Mouse (Mus musculus): ENCODE data around the gene Snrpd3. TPM values are rescaled to one million over a fixed set of nuclear protein-coding genes. Genes with fewer than 3 reads are reported as not detected.

Snrpd3 gene
- total RNA-seq, 2 experiments from 2014 or later: 56.0 to 68.3 TPM

DNA sequence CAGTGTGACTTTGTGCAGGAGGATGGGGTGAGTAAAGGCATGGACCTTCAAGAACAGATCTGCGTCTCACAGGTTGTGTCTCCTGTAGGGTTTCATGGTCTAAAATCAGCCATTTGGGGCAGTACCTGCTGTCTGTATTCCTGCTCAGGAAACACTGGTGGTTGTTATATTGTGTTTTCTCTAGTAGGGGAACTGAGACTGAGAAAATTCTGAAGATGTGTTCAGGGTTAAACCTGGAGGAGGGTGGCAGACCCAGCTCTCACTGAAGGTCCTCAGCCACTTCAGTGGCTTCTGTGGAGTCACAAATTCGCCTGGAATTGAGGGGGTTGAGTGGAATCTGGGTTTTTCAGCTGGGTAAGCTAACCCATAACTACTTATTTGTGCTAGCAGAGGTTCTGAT is 13.0 kb downstream of the Snrpd3 start:
- intact Hi-C loops (cut with DNase I): no loop called here

DNA sequence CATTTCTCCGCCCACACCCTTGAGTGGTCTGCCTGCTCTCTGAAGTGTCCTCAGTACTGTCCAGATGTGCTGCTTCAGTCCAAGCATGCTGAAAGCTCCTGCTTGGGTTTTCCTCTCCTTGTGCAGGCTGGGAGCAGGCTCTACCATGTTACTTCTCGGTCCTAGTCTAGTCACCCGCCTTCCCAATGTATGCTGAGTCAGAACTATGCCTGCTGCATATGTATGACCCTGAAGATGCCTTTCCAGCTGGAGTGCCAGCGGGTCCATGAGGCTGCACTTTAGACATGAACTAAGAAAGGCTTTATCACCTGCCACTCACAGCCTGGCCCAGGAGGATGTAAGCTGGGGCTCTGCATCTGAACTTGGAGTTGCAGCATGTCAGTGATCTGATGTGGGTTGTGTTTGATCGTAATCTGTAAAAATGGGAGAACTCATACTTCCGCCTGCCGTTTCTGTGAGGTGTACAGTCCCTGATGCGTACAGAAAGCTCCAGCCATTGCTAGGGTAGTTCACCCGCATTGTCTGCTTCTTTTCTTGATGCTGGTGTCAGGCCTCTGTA is 14.3 kb downstream of the Snrpd3 start:
- intact Hi-C loops (cut with DNase I): no loop called here

More for the DNA sequence above, 13.0 kb downstream of the Snrpd3 start:
- DNase-seq: no peak

DNA sequence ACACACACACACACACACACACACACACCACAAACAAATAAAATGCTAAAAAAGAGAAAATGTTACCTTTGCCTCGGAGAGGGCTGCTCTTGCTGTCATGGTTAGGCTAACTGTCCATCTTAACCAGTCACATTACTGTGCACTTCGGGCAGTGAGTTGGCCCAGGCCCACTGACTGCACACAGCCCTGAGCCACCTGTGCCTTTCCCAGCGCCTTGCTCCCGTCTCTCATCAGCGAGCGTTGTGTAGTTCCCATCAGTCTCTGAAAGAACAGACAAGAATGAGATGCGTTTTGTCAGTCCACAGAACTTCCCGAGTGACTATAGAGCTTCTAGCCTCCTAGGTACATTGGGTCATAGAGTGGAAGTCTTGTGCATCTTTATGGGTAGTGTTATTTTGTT is 16.9 kb downstream of the Snrpd3 start:
- intact Hi-C loops (cut with DNase I): no loop called here
- no peak for DNase-seq

More for the DNA sequence above, 14.3 kb downstream of the Snrpd3 start:
- DNase-seq: no peak

DNA sequence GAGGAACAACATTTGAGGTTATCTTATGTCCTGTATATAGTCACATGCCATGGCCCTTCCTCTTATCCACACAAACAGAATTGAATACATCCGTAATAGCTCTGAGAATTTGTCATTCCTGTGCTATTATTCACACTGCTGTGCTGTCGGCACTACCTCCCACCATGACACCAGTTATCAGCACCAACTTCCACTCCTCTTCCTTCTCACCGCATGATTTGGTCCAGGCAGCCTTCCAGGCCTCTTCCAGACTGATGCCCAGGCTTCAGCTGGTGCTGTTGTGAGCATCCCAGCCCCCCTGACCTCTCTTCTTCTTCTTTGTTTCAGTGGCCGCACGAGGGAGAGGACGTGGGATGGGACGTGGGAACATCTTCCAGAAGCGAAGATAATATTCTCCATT is 17.6 kb downstream of the Snrpd3 start:
- intact Hi-C loops (cut with DNase I): no loop called here
- peak; percentile 39 to 49 for DNase-seq

DNA sequence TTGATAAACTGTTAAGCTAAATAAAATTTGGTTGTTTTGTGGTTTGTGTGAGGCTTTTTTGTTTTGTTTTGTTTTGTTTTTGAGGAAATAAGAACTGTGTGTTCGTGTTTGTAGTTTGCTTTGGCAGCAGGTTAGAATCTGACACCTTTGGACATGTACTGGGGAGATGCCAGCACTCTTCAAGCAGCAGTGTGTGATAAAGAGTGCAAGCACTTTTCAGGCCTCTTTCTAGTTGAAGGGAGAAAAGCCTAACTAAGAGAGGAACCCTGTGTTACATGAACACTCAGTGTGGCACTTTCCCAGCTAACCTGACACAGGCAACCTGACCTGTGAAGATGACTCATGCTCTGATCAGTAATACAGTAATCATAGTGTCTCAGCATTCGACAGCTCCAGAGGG is 18.1 kb downstream of the Snrpd3 start:
- intact Hi-C loops (cut with DNase I): no loop called here
- DNase-seq: peak in 1 of 2 experiments; percentile 28

DNA sequence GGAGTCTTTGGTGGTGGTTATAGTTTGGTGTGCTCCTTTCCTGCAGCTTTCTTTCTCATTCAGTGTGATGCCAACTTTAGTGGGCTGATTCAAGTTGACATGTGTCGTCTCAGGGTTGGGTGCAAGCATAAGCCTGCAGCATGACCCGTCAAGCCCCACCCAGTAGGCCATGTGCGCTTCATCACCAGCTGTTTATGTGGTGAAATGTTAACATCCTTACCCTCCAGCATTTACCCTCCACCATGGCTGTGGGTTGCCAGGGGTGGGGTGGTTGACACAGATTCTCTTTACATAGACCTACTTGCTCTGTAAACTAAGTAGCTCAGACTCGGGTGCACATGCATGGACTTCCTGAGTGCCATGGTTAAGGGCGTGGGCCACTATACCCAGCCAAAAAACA is 18.8 kb downstream of the Snrpd3 start:
- intact Hi-C loops (cut with DNase I): no loop called here
- no peak for DNase-seq

DNA sequence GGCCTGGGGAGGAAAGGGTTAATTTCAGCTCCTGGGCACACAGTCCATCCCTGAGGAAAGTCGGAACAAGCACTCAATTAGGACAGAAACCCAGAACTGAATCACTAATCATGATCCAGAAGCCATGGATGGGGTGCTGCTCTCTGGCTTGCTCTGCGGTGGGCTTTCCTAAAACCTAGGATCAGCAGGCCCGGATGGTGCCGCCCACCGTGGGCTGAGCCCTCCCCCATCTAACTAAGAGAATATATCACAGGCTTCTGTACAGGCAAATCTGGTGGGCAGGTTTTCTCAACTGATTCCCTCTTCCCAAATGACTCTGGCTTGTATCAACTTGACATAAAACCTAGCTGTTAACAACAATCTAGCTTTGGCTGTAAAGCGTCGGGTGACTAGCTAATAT is 30.6 kb downstream of the Snrpd3 start:
- DNase-seq: no peak
- intact Hi-C loops (cut with DNase I): no loop called here

DNA sequence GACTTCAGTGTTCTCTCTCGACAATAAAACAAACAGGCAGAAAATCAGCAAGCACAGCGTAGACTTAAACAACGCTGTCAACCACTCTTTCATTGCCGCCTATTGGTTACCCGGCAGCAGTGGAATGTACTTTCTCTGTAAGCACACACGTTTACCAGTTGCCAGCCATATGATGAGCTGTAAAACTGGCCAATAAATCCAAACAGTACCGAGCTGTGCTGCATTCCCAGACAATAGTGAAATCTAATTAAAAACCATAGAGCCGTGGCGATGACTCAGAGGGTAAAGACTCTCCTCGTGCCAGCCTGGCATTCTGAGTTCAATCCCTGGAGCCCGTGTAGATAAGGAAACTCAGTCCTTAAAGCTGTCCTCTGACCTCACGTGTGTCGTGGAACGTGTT is 31.1 kb downstream of the Snrpd3 start:
- no peak for DNase-seq
- intact Hi-C loops (cut with DNase I): no loop called here

DNA sequence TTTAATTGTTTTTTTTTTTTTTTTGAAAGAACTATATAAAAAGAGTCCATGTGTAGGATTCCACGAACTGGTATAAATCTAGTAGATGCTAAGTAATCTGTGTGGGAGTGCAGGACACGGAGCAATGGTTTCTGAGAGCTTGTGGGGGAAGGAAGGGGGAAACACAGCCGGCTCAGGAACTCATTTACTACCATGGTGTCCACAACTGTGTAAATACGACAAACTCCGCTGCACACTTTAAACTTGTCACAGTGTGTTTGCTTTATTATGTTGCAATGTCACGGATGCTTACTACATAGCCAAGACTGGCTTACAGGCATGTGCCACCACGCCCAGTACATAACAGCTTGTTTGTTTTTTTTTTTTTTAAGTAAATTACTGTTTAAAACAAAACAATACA is 32.5 kb downstream of the Snrpd3 start:
- no peak for DNase-seq
- intact Hi-C loops (cut with DNase I): no loop called here

DNA sequence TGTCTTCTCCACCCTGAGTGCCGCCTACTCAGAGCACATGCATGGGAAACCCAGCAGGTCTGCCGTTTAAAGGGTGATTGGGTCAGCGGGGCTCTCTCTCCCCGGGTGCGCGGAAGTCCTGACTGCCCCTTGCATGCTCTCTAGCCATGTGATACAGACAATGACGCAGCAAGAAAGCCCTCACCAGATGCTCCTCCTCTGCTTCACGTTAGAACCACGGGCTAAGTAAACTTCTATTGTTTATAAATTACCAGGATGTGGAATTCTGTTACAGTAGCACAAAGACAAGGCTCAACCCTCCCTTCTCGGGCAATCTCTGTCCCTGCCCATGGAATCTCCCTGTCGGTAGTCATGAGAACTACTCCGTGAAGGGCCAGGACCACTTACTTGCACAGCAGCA is 33.8 kb downstream of the Snrpd3 start:
- intact Hi-C loops (cut with DNase I): no loop called here
- DNase-seq: no peak

DNA sequence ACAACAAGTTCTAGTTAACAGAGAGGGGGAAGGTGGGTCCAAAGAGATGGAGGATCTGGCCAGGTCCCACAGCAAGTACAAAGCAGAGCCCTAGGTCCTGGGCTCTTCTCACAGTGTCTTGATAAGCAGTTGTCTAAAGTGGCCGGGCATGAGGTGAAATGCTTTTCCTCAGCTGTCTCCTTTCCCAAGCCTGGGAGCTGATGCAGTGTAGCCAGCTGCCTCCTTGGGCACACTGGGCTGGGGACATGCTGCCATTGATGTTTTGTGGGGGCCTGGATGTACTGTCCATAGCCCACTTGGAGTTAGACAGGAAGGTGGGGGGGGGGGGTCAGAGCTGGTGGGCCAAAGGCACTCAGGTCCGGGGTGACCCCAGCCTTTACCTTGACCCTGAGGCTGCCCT is 34.8 kb downstream of the Snrpd3 start:
- DNase-seq: no peak
- intact Hi-C loops (cut with DNase I): no loop called here

DNA sequence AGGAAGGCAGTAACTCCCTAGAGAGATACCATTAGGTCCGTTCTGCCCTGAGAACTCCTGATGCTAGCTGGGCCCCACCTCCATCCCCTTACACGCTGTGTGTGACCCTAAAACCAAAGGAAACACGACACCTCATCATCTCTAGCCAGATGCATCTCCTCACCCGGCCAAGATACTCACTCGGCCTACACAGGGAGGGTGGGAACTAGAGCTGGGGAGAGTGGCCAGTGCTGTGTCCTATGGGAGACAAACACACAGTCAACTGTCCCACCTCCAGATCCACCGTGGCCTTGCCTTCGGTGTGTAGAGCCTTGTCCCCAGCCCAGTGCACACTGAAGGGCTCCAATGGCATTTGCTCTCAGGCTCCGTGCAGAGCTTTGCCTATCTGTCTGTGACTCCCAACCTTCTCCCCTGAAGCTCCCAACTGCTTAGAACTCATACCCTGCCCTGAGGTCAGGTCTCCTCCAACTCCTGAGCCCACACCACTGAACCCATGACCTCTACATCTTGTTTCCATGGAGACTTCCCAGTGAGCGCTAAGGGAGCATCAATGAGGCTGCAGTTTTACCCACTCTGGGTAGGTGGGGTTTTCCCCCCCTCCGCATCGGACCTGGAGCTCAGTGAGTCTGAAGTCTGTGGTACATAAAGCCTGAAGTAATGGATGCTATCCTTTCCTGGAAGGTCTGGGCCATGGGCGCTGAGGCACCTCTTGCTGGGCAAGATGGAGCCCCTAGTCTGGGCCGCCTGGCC is 35.5 kb downstream of the Snrpd3 start:
- intact Hi-C loops (cut with DNase I): no loop called here
- no peak for DNase-seq

DNA sequence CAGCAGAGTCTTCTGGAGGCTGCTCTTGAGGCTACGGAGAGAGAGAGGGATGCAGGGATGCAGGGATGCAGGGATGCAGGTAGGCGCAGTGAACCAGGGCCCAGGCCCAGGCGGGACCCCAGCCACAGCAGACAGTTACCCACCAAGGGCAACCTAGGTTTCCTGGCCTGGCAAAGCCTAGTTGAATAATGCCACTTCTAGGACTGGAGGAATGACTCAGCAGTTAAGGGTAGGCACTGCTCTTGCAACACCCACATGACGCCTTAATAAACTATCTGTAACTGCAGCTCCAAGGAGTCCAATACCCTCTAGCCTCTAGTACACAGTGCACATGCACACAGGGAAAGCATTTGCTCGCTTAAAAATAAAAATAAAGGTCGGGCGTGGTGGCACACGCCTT is 36.7 kb downstream of the Snrpd3 start:
- intact Hi-C loops (cut with DNase I): no loop called here
- no peak for DNase-seq

DNA sequence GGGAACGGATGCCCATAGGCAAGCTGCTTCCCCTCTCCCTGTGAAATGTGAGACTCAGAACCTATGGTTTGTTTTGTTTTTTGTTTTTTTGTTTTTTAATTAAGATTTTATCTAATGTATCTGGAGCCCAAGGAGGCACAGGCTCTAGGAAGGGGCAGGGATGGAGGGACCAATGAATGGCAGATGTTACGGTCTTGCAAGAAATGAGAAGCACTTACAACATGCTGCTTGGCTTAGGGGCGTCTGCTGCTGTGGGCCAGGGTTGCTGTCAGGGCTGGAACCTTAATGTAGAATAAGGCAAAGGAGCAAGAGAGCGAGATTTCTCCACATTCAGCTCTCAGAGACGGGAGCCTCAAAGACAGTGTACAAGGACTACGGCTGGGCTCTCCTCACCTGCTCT is 38.2 kb downstream of the Snrpd3 start:
- no peak for DNase-seq
- intact Hi-C loops (cut with DNase I): no loop called here

DNA sequence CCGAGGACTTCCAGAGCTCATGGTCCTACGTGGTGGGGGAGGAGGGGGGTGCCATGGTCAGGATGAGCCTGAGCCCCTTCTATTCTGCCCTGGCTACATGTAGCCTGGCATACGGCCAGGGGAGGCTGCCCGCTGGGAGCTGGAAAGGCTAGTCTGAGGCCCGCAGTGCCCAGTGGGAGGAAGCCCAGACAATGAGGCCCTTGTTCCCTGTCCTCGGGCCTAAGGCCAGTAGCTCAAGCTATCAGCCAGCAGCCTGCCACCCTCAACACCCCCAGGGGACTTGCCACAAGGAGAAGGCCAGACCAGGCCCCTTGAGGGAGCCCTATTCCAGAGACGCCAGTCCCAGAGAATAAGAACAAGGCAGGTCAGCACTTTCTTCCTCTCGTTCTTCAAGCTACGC is 38.7 kb downstream of the Snrpd3 start:
- intact Hi-C loops (cut with DNase I): no loop called here
- peak in 1 of 2 experiments; percentile 39 for DNase-seq

DNA sequence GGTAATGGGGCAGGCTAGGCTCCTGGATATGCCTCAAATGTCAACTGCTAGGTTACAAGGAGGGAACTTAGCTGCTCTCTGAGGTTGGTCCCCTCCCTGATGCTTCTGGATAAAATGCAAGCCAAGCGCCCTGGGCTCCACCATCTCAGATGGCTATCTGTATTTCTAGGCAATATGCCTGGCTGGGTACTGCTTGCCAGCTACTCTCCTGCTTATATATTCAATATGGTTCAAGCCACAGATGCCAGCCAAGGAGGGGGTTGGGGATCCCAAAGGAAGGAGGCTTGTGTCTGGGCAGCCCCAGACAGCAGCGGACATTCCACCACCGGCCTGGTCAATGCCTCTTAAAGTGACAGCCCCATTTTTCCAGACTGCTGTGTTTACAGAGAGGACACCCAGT is 41.2 kb downstream of the Snrpd3 start:
- intact Hi-C loops (cut with DNase I): no loop called here
- DNase-seq: no peak

DNA sequence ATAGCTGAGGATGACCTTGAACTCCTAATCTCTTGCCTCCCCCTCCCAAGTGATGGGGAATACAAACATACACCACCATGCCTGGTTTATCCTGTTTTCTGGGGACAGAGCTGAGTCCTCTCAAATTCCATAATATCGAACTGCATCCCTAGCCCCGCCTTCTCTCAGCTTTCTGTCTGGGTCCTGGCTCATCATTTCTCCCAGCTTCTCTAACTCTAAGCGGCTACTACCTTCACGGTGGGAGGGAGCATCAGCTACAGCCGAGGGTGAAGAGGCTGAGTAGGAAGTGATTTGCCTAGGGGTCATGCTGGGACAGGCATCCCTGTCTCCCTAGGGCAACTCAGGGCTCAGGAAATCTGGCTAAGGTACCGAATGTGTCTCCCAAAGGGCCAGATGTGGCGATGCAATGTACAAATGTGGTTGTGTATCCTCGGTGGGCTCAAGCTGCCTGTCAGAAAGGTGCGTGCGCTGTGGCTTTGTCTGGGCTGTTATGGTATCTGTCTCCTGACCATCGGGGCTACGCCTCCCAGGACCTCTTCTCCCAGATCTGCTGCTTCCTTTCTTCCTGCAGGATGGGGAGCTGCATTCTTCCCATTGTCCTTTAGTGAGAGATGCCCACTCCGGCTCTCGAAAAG is 41.8 kb downstream of the Snrpd3 start:
- no peak for DNase-seq
- intact Hi-C loops (cut with DNase I): no loop called here

DNA sequence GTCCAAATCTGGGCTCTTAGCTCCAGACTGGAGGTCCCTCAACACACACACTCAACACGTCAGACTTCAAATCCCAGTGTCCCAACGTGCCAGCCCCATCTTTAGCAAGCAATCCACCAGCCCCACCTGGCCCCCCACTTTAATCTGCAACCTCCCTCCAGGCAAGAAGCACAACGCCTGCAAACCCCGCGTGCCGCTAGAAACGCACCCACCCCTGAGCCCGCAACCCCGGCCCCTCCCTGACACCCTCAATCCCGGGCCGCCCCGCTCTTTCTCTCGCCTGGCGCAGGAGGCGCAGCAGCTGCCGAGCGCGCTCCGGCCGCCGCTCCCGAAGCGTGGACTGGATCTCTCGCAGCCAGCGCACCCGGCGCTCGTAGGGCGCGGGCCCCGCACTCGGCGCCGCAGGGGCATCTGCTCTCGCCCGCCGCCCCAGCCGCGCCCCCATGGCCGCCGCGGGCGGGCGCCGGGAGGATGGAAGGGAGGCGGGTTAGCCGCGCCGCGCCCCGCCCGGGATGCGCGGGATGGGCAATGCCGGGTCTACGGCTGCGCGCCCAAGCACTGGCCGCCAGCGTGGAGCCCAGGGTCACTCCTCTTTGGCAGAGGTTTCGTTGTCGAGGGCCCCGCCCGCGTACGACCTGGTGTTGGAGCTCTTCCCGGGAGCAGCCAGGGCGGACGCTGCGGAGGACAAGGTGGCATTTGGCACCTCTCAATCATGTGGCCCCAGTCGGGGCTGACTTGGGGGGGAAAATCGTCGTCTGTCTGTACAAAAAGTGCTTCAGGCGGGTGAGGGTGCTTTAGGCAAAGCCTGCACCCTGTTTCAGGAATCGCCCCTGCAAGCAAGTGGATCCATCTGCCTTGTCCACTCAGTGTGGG is 42.6 kb downstream of the Snrpd3 start, which contains the start of gene Lrrc75b:
Gene Lrrc75b, minus strand, starts transcription at position 655 of the 873 bp plus-strand sequence.
- intact Hi-C loops (cut with DNase I): no loop called here
- DNase-seq: peak; percentile 69 to 74

DNA sequence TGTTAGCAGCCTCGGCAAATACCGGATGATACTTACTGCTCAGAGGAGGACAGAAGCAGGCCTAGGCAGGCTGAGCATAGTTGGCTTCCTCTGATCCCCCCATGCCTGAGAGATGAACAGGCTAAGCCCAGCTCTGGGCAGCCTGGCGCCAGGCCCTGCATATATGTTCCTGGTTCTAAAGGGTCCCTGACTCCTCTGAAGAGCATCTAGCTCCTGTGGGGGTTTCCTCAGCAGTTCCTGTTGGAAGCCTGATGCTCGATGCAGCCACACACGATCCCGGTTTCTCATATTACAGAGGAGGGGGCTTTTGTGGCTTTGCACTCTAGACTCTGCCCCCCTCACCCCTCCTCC is 43.2 kb downstream of the Snrpd3 start:
- DNase-seq: no peak
- intact Hi-C loops (cut with DNase I): no loop called here

DNA sequence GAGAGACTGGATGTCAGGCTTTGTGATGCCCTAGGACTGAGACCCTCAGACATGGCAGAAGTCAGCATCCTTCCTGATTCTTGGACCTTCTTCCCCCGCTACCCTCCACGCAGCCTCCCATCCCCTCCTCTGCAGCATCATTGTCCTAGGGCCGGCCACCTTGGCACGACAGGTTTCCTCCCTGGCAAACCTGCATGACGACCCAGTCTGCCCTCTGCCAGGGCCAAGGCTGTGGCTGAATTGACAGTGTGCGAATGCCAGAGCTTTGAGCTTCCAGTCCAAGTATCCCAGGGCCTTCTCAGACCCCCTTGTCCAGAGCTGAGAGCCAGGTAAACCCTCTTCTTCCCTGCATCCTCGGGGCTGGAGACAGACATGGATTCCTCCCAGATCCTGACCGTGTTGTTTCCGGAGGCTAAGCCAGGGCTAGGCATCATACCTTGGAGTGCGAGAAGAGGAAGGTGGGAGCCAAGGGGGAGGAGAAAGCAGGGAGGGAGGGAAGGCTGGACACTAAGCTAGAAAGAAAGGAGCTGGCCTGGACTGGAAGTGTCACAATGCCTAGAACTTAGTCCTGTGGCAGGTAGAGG is 43.8 kb downstream of the Snrpd3 start, which contains the start of gene Ggt1:
Gene Ggt1, plus strand, starts transcription at position 534 of the 584 bp plus-strand sequence.
- intact Hi-C loops (cut with DNase I): no loop called here
- DNase-seq: no peak

DNA sequence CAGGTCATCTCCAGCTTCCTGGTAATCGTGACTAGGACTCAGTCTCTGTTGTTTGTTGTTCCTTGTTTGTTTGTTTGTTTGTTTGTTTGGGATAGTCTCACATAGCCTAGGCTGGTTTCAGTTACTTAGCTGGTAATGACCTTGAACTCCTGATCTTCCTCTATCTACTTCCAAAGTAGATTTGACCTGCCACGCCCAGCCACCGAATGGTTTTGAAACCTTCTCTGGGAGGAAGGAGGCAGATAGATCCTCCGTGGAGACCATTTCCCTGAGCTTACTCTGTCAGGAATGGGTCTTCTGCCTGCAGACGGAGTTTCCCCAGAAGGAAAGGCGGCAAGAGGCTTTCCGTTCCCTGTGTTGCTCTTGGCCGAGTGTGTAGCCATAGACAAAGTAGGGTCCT is 45.2 kb downstream of the Snrpd3 start:
- intact Hi-C loops (cut with DNase I): no loop called here
- DNase-seq: no peak
